Mouse (Mus musculus) midbrain, embryonic 14.5 days (tissue): ENCODE measurements around the gene Kcnma1. TPM values are rescaled to one million over a fixed set of nuclear protein-coding genes. Genes with fewer than 3 reads are reported as not detected.

Experiments
- ATAC-seq: fragments of 200-750 bp; cut with Nextera tagmentation; 2 replicates; pipeline ENCODE4 v1.8.0; 2017; ENCODE audit warnings: moderate number of reproducible peaks, moderate library complexity; ENCODE audit not compliant: low FRiP score, low TSS enrichment
- DNase-seq: peaks from one replicate; pipeline ENCODE4 v3.0.0-alpha.2; 2015
- H3K27ac ChIP-seq: fragments of 300-500 bp; sonication (generic); replicated peaks from 2 replicates; pipeline ENCODE4 v1.5.1; 2014; ENCODE audit warnings: mild to moderate bottlenecking, low read depth, low read length, moderate library complexity
- H3K27me3 ChIP-seq: fragments of 300-500 bp; sonication (generic); 2 replicates; pipeline ENCODE4 v1.6.1; 2014; ENCODE audit warnings: low read length, control low read depth, mixed read lengths; ENCODE audit not compliant: control insufficient read depth, insufficient read depth
- H3K36me3 ChIP-seq: fragments of 300-500 bp; sonication (generic); 2 replicates; pipeline ENCODE4 v1.6.1; 2014; ENCODE audit warnings: low read length, control low read depth; ENCODE audit not compliant: control insufficient read depth, insufficient read depth
- H3K4me1 ChIP-seq: fragments of 300-500 bp; sonication (generic); 2 replicates; pipeline ENCODE4 v1.6.1; 2014; ENCODE audit warnings: mild to moderate bottlenecking, antibody characterized with exemption, low read length, control low read depth; ENCODE audit not compliant: control insufficient read depth, insufficient read depth
- H3K4me2 ChIP-seq: fragments of 300-500 bp; sonication (generic); 2 replicates; pipeline ENCODE4 v1.6.1; 2014; ENCODE audit warnings: mild to moderate bottlenecking, low read length, moderate library complexity
- H3K4me3 ChIP-seq: fragments of 300-500 bp; sonication (generic); replicated peaks from 2 replicates; pipeline ENCODE4 v1.5.1; 2014; ENCODE audit warnings: low read depth, low read length
- H3K9ac ChIP-seq: fragments of 300-500 bp; sonication (generic); replicated peaks from 2 replicates; pipeline ENCODE4 v1.6.1; 2014; ENCODE audit warnings: mild to moderate bottlenecking, low read length, moderate library complexity
- H3K9me3 ChIP-seq: fragments of 300-500 bp; sonication (generic); 2 replicates; pipeline ENCODE4 v1.6.1; 2016; ENCODE audit warnings: low read length, control low read depth, mixed read lengths; ENCODE audit not compliant: control insufficient read depth
- WGBS: fragments of 180-500 bp; shearing (Covaris S2); extraction: QIAGEN DNeasy Blood & Tissue Kit; methylation state at CpG from one replicate; pipeline ENCODE4 v1.1.7; 2014; 5-methylcytosine and 5-hydroxymethylcytosine counted together
- polyA plus RNA-seq: library from polyadenylated mRNA; unstranded; fragments of >200 nt; fragmentation: Nextera tagmentation; extraction: Ambion mirVana; gene quantifications from 2 replicates; pipeline ENCODE4 v1.2.1, GENCODE M21; 2014

Gene Kcnma1
- polyA plus RNA-seq, 1 experiment from 2014 or later, result 17.8 TPM

GRCm38 (mm10) chr14:23796878-23797277, 217.4 kb downstream of the Kcnma1 start:
- Histone ChIP-seq H3K27ac (no peak overlapping the region), H3K36me3 (no peaks in the 10 kb centered on the region), H3K4me2 (no peak overlapping the region), H3K9ac (no peak overlapping the region), H3K4me1 (no peaks in the 10 kb centered on the region), H3K27me3 (no peaks in the 10 kb centered on the region), H3K9me3 (0 out of 2 replicates have a peak, but pooled peaks cover 6% of the 10 kb centered on the region), H3K4me3 (no peak overlapping the region)
- ATAC-seq, result no peak
- WGBS, result 95% methylated on average over 7 of the region's 7 CpGs
- DNase-seq, result no peak

GRCm38 (mm10) chr14:23792674-23793073, 221.6 kb downstream of the Kcnma1 start:
- ATAC-seq (no peak), DNase-seq (no peak)
- whole genome bisulfite sequencing, result 68% methylated on average over 3 of the region's 3 CpGs
- Histone ChIP-seq H3K4me2 (no peak overlapping the region), H3K4me3 (no peak overlapping the region), H3K9ac (no peak overlapping the region), H3K27ac (no peak overlapping the region), H3K9me3 (no peaks in the 10 kb centered on the region), H3K4me1 (no peaks in the 10 kb centered on the region), H3K36me3 (no peaks in the 10 kb centered on the region), H3K27me3 (no peaks in the 10 kb centered on the region)

GRCm38 (mm10) chr14:23792076-23792475, 222.2 kb downstream of the Kcnma1 start:
- DNase-seq (no peak), ATAC-seq (no peak)
- Histone ChIP-seq H3K9me3 (no peaks in the 10 kb centered on the region), H3K9ac (no peak overlapping the region), H3K4me1 (no peaks in the 10 kb centered on the region), H3K4me2 (no peak overlapping the region), H3K4me3 (no peak overlapping the region), H3K27ac (no peak overlapping the region), H3K36me3 (no peaks in the 10 kb centered on the region), H3K27me3 (no peaks in the 10 kb centered on the region)
- WGBS, result 72% methylated on average over 3 of the region's 3 CpGs

GRCm38 (mm10) chr14:23791261-23791691, 223.0 kb downstream of the Kcnma1 start:
- DNase-seq (peak; percentile 85), ATAC-seq (no peak)
- Histone ChIP-seq H3K27me3 (no peaks in the 10 kb centered on the region), H3K9me3 (no peaks in the 10 kb centered on the region), H3K4me1 (no peaks in the 10 kb centered on the region), H3K4me3 (no peak overlapping the region), H3K4me2 (no peak overlapping the region), H3K9ac (no peak overlapping the region), H3K27ac (no peak overlapping the region), H3K36me3 (no peaks in the 10 kb centered on the region)
- WGBS, result 51% methylated on average over 13 of the region's 13 CpGs

- Histone ChIP-seq H3K36me3 (no peaks in the 10 kb centered on the region), H3K27ac (no peak overlapping the region), H3K9ac (no peak overlapping the region), H3K4me3 (no peak overlapping the region), H3K9me3 (no peaks in the 10 kb centered on the region), H3K27me3 (no peaks in the 10 kb centered on the region), H3K4me2 (no peak overlapping the region), H3K4me1 (peaks cover 10% of the 10 kb centered on the region; the same call in 1 of the 2 replicates)
- no peak for DNase-seq
- WGBS, result 51% methylated on average over 1 of the region's 1 CpGs
- ATAC-seq, result no peak
Observed at GRCm38 (mm10) chr14:23786687-23787073, 227.6 kb downstream of the Kcnma1 start.

GRCm38 (mm10) chr14:23785921-23786686, 228.2 kb downstream of the Kcnma1 start:
- no peaks in the 10 kb centered on the region for H3K27me3 ChIP-seq
- no peak overlapping the region for H3K9ac ChIP-seq
- DNase-seq, result no peak
- no peaks in the 10 kb centered on the region for H3K9me3 ChIP-seq
- no peak overlapping the region for H3K4me2 ChIP-seq
- H3K27ac ChIP-seq, result no peak overlapping the region
- H3K36me3 ChIP-seq, result no peaks in the 10 kb centered on the region
- no peak for ATAC-seq
- peaks cover 10% of the 10 kb centered on the region; the same call in 1 of the 2 replicates for H3K4me1 ChIP-seq
- H3K4me3 ChIP-seq, result no peak overlapping the region
- WGBS, result 72% methylated on average over 10 of the region's 10 CpGs

GRCm38 (mm10) chr14:23782845-23783609, 231.3 kb downstream of the Kcnma1 start:
- no peak overlapping the region for H3K4me3 ChIP-seq
- no peak overlapping the region; the same call in 1 of the 2 replicates for H3K27ac ChIP-seq
- H3K9ac ChIP-seq, result no peak overlapping the region
- ATAC-seq (no peak), DNase-seq (peak; percentile 85)
- H3K4me1 ChIP-seq, result peaks cover 10% of the 10 kb centered on the region; the same call in 1 of the 2 replicates
- WGBS, result 48% methylated on average over 8 of the region's 8 CpGs
- no peak overlapping the region for H3K4me2 ChIP-seq
- no peaks in the 10 kb centered on the region for H3K27me3 ChIP-seq
- H3K9me3 ChIP-seq, result no peaks in the 10 kb centered on the region
- no peaks in the 10 kb centered on the region for H3K36me3 ChIP-seq

- no peaks in the 10 kb centered on the region for H3K9me3 ChIP-seq
- no peaks in the 10 kb centered on the region for H3K27me3 ChIP-seq
- H3K4me3 ChIP-seq, result no peak overlapping the region
- WGBS, result 89% methylated on average over 2 of the region's 2 CpGs
- H3K36me3 ChIP-seq, result no peaks in the 10 kb centered on the region
- no peak overlapping the region for H3K9ac ChIP-seq
- H3K27ac ChIP-seq, result no peak overlapping the region
- no peaks in the 10 kb centered on the region for H3K4me1 ChIP-seq
- H3K4me2 ChIP-seq, result no peak overlapping the region
- DNase-seq, result no peak
- no peak for ATAC-seq
Observed at GRCm38 (mm10) chr14:23774542-23774941, 239.7 kb downstream of the Kcnma1 start.
